Mouse (Mus musculus) CD4-positive helper T cell, adult 2 months (primary cell): ENCODE results near the gene Axl.
"Not testable (repeated sequence)": the region's sequence is repeated elsewhere in the genome, so short reads cannot be mapped to it uniquely, and the experiment has no call there.

ENCODE experiments used
- DNase-seq: peaks from one replicate; pipeline ENCODE4 v3.0.0-alpha.2; 2012; ENCODE audit warnings: low read depth, missing footprints, low spot score

The Axl gene

DNA sequence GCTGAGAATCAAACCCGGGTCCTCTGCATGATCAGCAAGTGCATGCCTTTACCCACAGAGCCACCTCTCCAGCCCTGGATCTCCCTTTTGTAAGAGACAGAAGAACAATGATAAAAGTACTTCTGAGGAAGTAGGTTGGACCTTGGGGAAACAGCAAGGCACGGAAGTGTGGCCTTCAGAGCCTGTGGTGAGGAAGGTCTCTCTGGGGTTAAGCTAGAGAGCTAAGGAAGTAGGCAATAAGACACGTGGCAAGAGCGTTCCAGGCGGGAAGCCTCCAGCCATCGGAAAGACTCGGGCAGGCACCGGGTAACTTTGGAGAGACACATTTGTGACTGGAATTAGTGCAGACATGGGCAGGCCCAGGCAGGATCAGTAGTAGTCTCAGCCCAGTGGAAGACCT, 6.3 kb upstream of the Axl start:
- DNase-seq, result no peak

DNA sequence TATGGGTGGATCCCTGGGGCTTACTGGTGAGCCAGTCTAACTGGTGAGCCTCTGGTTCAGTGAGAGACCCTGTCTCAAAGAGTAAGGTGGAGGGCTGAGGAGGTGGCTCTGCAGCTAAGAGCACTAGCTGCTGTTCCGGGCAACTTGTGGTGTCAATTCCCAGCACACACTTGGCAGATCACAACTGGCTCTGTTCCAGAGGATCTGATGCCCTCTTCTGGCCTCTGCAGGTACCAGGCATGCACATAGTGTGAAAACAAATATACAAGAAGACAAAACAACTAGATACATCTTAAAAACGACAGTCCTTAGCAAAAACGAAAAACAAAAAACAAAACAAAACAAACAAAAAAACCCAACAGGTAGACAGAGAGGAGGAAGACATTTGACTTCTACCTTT, 5.2 kb upstream of the Axl start:
- DNase-seq, result no peak

DNA sequence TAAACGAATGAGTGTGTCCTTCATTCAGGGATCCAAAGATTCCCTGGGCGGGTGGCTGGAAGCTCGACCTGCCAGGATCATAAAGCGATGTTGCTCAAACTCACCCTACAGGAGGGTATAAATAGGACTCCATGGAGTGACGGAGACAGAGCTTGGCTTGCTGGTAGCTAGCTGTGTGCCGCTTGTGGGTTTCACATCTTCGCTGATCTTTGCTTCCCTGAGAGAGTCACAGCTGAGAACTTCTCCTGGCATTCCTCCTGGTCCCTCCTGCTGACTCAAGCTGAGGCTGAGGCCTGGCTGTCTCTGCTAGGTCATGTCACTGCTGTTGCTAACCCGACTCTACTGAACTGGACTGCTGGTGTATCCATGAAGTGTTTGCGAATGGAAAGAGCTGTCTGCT, 4.5 kb upstream of the Axl start:
- not testable (repeated sequence) for DNase-seq

- DNase-seq, result no peak
Measured at GRCm38 (mm10) chr7:25790615-25791014, 2.1 kb upstream of the Axl start.

DNA sequence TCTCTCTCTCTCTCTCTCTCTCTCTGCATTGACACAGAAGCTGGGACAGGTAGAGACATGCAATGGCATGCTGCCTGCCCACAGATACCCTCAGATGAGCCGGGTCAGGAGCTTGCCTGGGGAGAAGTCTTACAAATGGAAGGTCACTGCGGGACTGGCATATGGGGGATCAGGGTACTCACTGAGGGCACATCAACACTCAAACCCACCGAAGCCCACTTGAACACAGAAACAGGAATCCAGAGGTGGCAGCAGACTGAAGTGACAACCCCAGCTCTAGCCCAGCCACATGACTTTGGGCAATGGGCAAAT, 580 bp upstream of the Axl start:
- DNase-seq, result no peak

GRCm38 (mm10) chr7:25787456-25788219, 867 bp downstream of the Axl start:
- DNase-seq, result no peak

DNA sequence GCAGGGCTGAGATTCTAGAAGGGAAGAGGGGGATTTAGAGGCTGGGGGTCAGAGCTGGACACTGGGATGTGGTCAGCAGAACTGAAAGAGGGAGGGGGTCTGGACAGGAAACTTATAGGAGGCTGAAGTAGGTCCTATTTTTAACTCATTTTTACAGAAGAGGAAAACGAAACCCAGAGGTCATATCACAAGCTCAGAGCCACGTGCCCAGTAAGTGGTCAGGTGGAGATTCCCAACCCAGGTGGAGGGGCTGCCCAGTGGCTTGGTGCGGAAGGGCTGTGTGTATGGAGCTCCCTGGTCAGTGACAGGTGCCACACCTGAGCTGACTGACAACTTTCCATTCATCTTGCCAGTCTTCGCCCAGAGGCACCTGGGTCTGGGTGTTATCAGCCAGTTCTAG, 1.5 kb downstream of the Axl start:
- DNase-seq, result no peak

GRCm38 (mm10) chr7:25785752-25786151, 2.8 kb downstream of the Axl start:
- no peak for DNase-seq

DNA sequence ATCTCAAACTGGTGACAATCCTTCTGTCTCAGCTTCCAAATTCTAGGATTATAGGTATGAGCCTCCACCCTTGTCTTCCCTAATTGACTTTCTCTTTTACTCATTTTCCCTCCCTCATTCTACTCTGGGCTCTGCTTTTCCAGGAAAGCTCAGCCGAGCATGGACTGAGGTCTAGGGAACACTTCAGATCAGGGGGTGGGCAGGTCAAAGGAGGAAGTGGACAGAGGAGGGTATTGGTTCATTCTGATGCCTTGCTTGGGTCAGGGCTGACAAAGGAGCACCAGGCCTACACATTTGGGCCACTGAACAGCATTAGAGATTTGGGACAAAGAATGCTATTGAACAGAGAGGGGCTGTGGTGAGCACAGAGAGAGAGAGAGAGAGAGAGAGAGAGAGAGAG, 3.7 kb downstream of the Axl start:
- DNase-seq, result no peak

- DNase-seq, result no peak
Measured at GRCm38 (mm10) chr7:25783746-25784145, 4.8 kb downstream of the Axl start.

- DNase-seq, result peak; percentile 35
Measured at GRCm38 (mm10) chr7:25782744-25783143, 5.8 kb downstream of the Axl start.

DNA sequence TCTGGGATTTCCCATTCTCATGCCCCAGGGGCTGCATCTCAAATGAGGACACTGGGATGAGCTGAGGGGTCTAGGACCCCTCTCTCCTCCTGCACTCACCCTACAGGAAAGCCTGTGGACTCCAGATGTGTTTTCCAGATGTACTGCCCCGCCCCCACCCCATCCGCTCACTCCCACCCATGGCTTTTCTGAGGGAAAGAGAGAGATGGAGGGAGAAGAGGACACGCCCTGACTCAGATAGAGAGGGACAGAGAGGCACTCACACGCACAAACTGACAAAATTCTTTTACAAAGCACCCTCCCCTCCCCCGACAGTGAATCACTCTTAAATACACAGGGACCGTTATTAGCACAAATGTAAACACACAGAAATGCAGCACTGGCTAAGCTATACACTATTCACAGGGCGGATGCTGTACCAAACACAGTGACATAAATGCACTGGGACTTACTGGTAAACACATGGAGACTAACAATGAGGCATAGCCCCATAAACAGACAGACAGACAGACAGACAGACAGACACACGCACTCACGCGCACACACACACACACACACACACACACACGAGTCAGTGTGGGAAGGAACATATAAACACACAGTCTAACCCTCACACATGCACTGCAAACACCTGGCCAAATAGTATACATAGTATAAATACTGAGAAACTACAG, 6.4 kb downstream of the Axl start:
- peak; percentile 60 for DNase-seq

DNA sequence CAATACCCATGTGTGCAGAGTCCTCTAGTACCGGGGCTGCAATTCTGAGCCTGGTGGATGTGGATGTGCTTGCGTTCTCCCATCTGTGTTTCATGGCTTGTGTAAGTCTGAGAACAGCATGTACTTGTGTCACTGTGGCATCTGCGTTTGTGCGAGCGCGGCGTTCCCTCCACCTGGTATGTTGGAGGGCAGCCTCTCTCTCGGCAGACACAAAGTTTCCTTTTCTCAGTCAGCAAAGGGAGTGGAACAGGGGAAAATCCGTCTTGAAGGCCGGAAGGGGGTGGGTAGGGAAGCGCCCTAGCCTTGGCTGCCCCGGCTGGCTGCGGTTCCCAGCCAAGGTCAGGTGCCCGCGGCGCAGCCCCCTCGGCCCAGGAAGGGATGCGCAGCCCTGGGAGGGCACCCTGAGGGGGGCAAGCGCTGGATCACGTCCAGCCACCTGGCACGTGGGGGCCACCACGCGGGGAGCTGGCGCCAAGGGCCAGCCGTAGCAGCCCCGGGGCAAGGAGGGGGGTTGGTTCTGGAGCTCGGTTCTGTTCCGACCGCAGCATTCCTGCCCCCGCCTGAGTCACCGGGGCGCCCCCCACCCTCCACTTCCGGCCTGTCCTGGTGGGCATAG, 7.1 kb downstream of the Axl start:
- peak; percentile 76 for DNase-seq

DNA sequence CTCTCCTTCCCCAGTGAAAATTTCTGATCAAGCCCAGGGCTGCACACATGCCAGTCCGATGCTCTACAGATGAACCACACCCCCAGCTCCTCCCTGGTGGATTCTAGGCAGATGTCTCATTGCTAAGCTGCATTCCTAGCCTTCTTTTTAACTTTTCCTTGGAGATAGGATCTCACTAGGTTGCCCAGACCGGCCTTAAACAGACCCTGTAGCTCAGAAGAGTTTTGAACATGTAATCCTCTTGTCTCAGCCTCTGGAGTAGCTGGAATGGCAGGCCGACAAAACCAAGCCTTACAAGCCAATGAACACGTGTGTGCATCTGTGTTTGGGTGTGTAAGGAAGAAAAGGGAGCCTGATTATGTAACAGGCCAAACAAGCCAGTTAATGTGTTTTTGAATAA, 7.8 kb downstream of the Axl start:
- no peak for DNase-seq

DNA sequence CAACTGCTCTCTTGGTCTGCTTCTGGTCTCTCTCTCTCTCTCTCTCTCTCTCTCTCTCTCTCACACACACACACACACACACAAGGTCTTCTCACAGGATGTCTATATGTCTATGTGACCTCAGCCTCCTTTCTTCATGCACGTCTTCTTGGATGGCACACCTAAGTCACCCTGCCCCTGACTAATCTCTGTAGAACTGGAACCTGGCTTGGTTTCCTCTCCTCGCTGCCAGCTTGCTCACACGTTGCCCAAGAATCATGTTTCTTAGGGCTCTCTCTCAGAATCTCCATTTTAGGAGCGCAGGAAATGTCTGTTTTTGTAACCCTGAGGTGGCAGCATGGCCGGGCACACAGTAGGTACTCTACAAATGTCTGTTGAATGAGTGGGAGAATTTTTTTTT, 8.5 kb downstream of the Axl start:
- peak; percentile 53 for DNase-seq

- no peak for DNase-seq
Measured at GRCm38 (mm10) chr7:25768229-25768628, 20.3 kb downstream of the Axl start.

DNA sequence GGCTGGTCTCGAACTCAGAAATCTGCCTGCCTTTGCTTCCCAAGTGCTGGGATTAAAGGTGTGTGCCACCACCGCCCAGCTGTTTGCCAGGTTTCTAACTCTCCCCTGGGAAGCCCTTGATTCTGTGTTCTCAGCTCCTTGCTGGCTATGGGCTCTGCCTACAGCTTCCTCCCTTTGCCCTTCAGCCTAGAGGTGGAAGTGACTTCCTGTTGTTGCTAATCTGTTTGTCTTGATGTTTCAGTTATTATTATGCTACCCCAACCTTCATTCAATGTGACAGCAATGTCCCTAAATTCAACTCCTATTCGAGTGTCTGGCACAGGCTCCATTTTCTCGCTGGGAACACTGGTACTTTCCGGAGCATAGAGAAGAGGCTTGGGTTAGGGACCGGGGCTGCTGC, 22.4 kb downstream of the Axl start:
- no peak for DNase-seq

GRCm38 (mm10) chr7:25764221-25764620, 24.3 kb downstream of the Axl start:
- no peak for DNase-seq

DNA sequence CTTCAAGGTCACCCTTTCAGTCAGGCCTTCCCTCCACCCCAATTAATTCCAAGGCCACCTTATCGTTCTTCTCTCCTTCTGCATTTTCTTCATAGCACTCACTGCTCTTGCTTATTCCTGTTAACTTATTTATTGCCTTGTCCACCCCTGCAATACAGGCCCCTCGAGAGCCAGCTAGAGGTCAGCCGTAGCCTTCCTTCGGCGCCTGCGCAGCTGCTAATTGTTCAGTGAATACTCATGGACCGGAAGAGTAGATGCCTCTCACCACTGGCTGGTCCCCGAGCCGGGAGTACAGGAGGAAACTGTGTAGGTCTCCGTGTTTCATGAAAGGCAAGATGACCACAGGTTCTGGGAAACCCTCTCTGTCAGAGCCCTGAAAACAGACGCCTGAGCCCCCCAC, 24.8 kb downstream of the Axl start:
- no peak for DNase-seq

DNA sequence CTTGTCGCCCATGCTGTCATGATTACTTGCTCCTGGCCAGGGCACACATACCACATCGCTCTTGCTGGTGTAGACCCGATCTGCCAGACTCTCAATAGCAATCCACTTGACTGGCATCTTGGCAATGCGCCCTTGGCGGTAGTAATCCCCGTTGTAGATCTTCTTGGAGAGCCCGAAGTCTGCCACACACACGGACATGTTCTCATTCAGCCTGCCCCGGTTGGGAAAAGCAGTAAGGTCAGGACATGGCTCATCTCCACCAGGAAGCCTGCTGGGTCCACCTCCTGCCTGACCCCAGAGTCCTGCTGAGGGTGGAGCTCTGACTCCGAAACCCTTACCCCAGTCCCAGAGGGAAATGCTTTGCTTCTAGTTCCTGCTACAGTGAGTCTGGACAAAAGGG, 27.2 kb downstream of the Axl start:
- no peak for DNase-seq

GRCm38 (mm10) chr7:25756011-25756410, 32.5 kb downstream of the Axl start:
- peak; percentile 95 for DNase-seq

- DNase-seq, result no peak
Measured at GRCm38 (mm10) chr7:25755468-25755833, 33.1 kb downstream of the Axl start.
